Mouse (Mus musculus) right cerebral cortex, postnatal 10 days (tissue): ENCODE results near the gene Unc119b.
"Not testable (repeated sequence)": the region's sequence is repeated elsewhere in the genome, so short reads cannot be mapped to it uniquely, and the experiment has no call there.

Experiments
- DNase-seq, 2 experiments: peaks; one replicate each; pipeline ENCODE4 v3.0.0; 2021; ENCODE audit warnings: low spot score in 2 of 2

The Unc119b gene

GRCm38 (mm10) chr5:115158040-115158983 is 23.5 kb upstream of the Unc119b start, which contains the start of gene Mlec:
Gene Mlec, minus strand, starts transcription at chr5:115158179.
- peak; percentile 99 for DNase-seq

- no peak for DNase-seq
Measured at GRCm38 (mm10) chr5:115156933-115157589, 22.3 kb upstream of the Unc119b start.

GRCm38 (mm10) chr5:115156401-115156800 is 21.6 kb upstream of the Unc119b start:
- no peak for DNase-seq

DNA sequence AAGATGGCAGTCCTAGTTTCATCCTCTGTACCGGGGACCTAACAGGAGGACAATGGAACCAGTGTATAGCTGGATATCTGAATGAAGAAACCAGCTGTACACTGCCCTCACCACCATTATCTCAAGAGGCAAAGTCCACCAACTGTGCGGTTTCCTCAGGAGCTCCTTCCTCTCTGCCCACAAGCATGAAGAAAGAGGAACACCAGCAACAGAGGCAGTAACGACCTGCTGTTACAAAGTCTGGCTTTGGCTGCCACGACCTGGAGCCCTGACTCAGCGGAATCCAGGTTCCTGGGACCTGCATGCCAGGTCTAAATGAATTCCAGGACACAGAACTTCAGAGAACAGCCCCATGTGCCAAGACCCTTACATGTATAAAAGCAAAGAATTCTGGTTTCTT is 21.1 kb upstream of the Unc119b start:
- DNase-seq: peak in 1 of 2 experiments; percentile 46

DNA sequence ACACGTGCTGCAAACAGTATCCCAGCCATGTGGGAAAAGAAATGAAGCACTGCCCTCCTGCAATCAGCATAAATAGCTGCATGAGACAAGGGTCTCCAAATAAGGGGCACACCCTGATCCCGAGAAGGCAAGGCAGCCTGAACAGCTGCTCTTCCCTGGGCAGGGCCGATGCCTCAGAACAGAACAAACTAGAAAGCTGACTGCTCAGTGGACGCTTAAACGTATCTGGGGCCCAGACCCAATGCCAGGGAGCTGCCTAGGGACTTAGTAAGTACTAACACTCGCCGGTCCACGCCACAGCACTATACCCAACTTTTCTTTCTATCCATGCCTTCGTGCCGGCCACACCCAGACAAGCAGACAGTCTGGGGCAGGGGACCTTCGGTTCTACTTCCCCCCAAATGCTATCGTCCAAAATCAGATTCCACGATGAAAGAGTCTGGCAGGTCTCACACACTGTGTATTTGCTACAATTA is 20.4 kb upstream of the Unc119b start:
- DNase-seq: peak in 1 of 2 experiments; percentile 18

DNA sequence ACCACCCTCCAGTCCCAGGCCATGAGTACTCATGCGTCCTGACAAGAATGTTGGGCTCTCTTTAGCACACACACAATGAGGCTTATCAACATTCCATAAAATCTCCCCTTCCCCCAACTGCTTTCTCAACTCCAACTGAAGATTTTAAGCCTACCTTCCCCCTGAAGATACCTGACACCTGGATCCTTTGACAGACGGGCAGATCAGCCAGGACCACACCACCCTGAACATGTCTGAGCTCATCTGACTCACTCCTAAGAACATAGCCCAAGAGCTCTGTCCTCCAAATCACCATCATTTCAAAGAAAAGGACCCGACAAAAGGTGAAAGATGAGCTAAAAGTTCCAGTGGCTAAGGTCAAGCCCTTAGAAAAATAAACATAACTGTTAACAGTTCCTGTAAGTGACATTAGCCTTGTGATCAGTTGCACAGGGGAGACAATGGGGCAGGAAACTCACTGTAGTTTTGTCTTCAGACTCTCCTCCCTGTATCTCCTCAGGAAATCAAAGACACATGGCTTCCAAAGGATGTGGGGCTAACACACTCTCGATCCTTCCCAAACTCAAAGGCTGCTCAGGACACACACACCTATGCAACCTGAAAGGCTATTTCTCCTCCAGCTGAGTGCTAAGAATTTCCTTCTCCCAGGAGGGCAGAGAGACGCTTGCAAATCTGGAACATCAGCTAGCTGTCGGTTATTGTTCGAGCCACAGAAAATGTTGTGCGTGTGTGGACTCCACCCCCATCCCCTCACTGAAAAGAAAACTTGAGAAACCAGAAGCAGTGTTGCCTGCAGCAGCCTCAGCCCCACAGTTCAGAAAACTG is 17.6 kb upstream of the Unc119b start:
- DNase-seq: no peak

GRCm38 (mm10) chr5:115151457-115151856 is 16.7 kb upstream of the Unc119b start:
- peak in 1 of 2 experiments; percentile 24 for DNase-seq

DNA sequence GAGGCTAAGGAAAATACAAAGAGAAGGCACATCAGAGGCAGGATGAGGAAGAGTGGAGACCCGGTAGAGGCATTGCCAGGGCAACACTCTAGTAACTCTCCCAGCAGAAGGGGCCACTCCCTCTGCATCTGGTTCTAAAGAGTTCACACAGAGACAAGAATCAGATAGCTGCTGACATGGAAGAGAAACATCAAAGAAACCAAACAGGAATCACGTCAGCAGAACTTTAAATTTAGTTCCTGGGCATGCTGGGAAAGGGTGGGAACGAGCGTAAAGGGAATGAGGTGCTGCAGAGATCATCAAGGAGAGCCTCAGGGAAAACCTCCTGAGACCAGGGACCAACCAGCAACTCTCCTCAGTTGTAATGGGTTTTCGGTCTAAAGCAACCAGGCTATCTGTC is 16.2 kb upstream of the Unc119b start:
- no peak for DNase-seq

- DNase-seq: no peak
Measured at GRCm38 (mm10) chr5:115149675-115150459, 15.1 kb upstream of the Unc119b start.

DNA sequence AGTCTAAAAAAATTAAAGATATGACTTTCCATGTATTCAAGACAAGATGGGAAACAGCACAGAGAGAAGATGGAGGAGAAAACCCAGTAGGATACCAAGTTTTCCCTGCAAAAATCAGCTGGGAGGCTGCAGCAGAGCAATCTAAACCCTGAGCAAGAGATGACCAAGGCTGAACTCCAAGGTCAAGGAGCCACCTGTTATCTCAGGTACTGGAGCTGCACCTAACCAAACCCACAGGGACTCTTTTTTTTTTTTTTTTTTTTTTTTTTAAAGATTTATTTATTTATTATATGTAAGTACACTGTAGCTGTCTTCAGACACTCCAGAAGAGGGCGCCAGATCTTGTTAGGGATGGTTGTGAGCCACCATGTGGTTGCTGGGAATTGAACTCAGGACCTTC is 14.1 kb upstream of the Unc119b start:
- not testable (repeated sequence) for DNase-seq

GRCm38 (mm10) chr5:115148378-115148777 is 13.6 kb upstream of the Unc119b start:
- no peak for DNase-seq

- no peak for DNase-seq
Measured at GRCm38 (mm10) chr5:115147388-115147787, 12.6 kb upstream of the Unc119b start.

- no peak for DNase-seq
Measured at GRCm38 (mm10) chr5:115146747-115147130, 12.0 kb upstream of the Unc119b start.

DNA sequence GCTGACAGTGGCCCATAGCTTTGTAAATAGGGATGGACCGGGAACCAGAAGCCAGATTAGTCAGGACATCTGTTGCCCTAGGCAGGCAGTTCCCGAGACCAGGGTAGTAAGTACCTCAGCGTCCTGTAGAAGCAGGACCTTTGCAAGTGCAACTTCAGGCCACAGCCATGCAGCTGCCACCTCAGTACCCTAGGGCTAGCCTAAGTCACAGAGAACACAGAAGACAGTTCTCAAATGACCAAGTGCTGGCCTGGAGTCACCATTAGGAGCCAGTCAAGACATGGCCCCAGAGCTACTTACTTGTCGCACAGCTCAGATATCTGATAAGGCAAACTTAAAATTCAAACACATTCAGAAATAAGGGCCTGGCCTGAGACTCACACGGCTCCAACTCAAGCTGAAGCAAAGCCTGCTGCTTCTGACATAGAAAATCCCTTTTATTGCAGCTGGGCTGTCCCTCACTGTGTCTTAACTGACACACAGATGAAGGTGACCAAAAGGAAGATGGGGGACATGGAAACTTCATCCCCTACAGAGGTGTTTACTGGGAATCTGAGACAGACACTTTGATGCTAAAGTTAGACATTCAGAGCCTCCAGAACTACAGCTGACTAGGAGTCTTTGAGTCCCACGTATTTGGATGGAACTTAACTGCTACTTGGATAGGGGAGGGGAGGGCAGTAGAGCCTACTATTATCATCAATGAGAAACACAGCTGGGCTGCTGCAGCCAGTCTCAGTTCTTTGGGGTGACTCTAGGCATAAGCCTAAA is 11.4 kb upstream of the Unc119b start:
- no peak for DNase-seq

- no peak for DNase-seq
Measured at GRCm38 (mm10) chr5:115145253-115145968, 10.6 kb upstream of the Unc119b start.

DNA sequence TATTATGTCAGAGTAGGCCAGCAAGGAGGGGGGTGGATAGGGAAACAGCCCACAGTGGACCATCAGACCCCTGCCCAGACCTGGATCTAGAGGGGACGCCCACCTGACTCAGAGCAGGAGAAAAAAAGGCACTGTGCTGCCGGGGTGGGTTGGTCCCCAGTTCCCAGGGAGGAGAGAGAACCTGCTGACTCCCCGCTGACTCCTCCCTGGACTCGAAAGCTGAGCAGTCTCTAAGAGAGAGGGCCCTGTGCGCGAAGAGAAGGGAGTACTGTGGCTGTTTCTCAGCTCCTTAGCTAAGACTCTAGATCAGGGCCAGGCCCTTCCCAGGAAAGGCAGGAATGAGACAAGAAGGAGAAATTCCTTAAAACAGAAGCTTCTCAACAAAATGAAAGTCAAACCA is 9.7 kb upstream of the Unc119b start:
- DNase-seq: no peak

- peak; percentile 76 to 81 for DNase-seq
Measured at GRCm38 (mm10) chr5:115143552-115143951, 8.8 kb upstream of the Unc119b start.

- DNase-seq: no peak
Measured at GRCm38 (mm10) chr5:115142166-115142697, 7.5 kb upstream of the Unc119b start.

DNA sequence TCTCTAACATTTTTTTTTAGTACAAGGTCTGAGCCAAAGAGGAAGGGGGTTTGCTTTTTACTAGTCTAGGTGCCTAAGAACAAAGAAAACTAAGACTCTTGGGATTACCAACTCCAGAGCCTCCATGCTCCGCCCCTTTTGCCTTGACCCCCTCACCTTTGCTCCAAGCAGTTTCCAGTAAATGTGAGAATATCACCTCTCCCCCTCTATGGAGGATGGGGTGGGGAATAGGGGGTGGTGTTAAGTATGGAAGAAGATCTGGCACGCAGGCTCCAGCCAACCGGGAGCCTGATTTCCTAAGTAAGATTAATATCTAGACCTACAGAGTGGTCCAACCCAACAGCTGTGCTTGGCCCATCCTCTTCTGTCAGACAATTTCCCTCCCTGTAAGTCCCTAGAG is 6.0 kb upstream of the Unc119b start:
- peak in 1 of 2 experiments; percentile 15 for DNase-seq
